Mouse (Mus musculus) hindlimb bud, embryonic 11.5 days (tissue): ENCODE data around the gene Peli2.

ENCODE experiments used
- DNase-seq: peaks from one replicate; pipeline ENCODE4 v3.0.0-alpha.2; 2012; ENCODE audit warnings: low read depth, low spot score; ENCODE audit errors: extremely low spot score

The Peli2 gene

GRCm38 (mm10) chr14:48179021-48179420 is 58.4 kb downstream of the Peli2 start:
- no peak for DNase-seq

GRCm38 (mm10) chr14:48186302-48186701 is 65.7 kb downstream of the Peli2 start:
- DNase-seq = no peak

- DNase-seq = no peak
Measured at GRCm38 (mm10) chr14:48187100-48187499, 66.5 kb downstream of the Peli2 start.

- no peak for DNase-seq
Measured at GRCm38 (mm10) chr14:48189330-48189729, 68.7 kb downstream of the Peli2 start.

GRCm38 (mm10) chr14:48190946-48191345 is 70.3 kb downstream of the Peli2 start:
- no peak for DNase-seq

GRCm38 (mm10) chr14:48191925-48192324 is 71.3 kb downstream of the Peli2 start:
- no peak for DNase-seq

GRCm38 (mm10) chr14:48196804-48197203 is 76.2 kb downstream of the Peli2 start:
- no peak for DNase-seq

GRCm38 (mm10) chr14:48197287-48197686 is 76.7 kb downstream of the Peli2 start:
- DNase-seq = no peak

GRCm38 (mm10) chr14:48198190-48198954 is 77.7 kb downstream of the Peli2 start:
- no peak for DNase-seq

GRCm38 (mm10) chr14:48198957-48199356 is 78.3 kb downstream of the Peli2 start:
- DNase-seq = no peak

- DNase-seq = no peak
Measured at GRCm38 (mm10) chr14:48199506-48199905, 78.9 kb downstream of the Peli2 start.

- DNase-seq = no peak
Measured at GRCm38 (mm10) chr14:48200291-48200690, 79.7 kb downstream of the Peli2 start.

- no peak for DNase-seq
Measured at GRCm38 (mm10) chr14:48200788-48201187, 80.2 kb downstream of the Peli2 start.

- DNase-seq = no peak
Measured at GRCm38 (mm10) chr14:48201403-48201802, 80.8 kb downstream of the Peli2 start.

GRCm38 (mm10) chr14:48202096-48203036 is 81.7 kb downstream of the Peli2 start:
- no peak for DNase-seq

- DNase-seq = no peak
Measured at GRCm38 (mm10) chr14:48205044-48205443, 84.4 kb downstream of the Peli2 start.

GRCm38 (mm10) chr14:48205635-48206034 is 85.0 kb downstream of the Peli2 start:
- DNase-seq = no peak

GRCm38 (mm10) chr14:48207119-48207518 is 86.5 kb downstream of the Peli2 start:
- DNase-seq = no peak

- no peak for DNase-seq
Measured at GRCm38 (mm10) chr14:48207746-48208640, 87.4 kb downstream of the Peli2 start.

GRCm38 (mm10) chr14:48209436-48209835 is 88.8 kb downstream of the Peli2 start:
- no peak for DNase-seq

GRCm38 (mm10) chr14:48210089-48210488 is 89.5 kb downstream of the Peli2 start:
- DNase-seq = no peak
